Mouse (Mus musculus) midbrain, embryonic 11.5 days (tissue): ENCODE results near the gene H2-M10.6. TPM values are rescaled to one million over a fixed set of nuclear protein-coding genes. Genes with fewer than 3 reads are reported as not detected.
A peak's percentile ranks its signal among the peaks of the same experiment; 100 is the strongest.
"Not testable (repeated sequence)": the region's sequence is repeated elsewhere in the genome, so short reads cannot be mapped to it uniquely, and the experiment has no call there.

Source experiments
- ATAC-seq: fragments of 200-750 bp; cut with Nextera tagmentation; 2 replicates; pipeline ENCODE4 v1.8.0; 2017; ENCODE audit warnings: moderate TSS enrichment, moderate library complexity; ENCODE audit not compliant: low FRiP score
- DNase-seq: peaks from one replicate; pipeline ENCODE4 v3.0.0; 2015; ENCODE audit warnings: low spot score; ENCODE audit errors: missing footprints
- H3K27ac ChIP-seq: fragments of 300-500 bp; sonication (generic); 2 replicates; pipeline ENCODE4 v1.5.1; 2014; ENCODE audit warnings: low read depth, low read length
- H3K27me3 ChIP-seq: fragments of 300-500 bp; sonication (generic); 2 replicates; pipeline ENCODE4 v1.6.1; 2014; ENCODE audit warnings: mild to moderate bottlenecking, low read length, moderate library complexity, mixed read lengths; ENCODE audit not compliant: control insufficient read depth, insufficient read depth
- H3K36me3 ChIP-seq: fragments of 300-500 bp; sonication (generic); 2 replicates; pipeline ENCODE4 v1.6.1; 2014; ENCODE audit warnings: mild to moderate bottlenecking, low read length, moderate library complexity, mixed read lengths; ENCODE audit not compliant: control insufficient read depth, insufficient read depth
- H3K4me1 ChIP-seq: fragments of 300-500 bp; sonication (generic); 2 replicates; pipeline ENCODE4 v1.6.1; 2014; ENCODE audit warnings: low read length; ENCODE audit not compliant: control insufficient read depth, insufficient read depth
- H3K4me2 ChIP-seq: fragments of 300-500 bp; sonication (generic); 2 replicates; pipeline ENCODE4 v1.6.1; 2014; ENCODE audit warnings: mild to moderate bottlenecking, moderate library complexity
- H3K4me3 ChIP-seq: fragments of 300-500 bp; sonication (generic); 2 replicates; pipeline ENCODE4 v1.5.1; 2014; ENCODE audit warnings: low read depth, low read length
- H3K9ac ChIP-seq: fragments of 300-500 bp; sonication (generic); 2 replicates; pipeline ENCODE4 v1.6.1; 2014; ENCODE audit warnings: low read length
- H3K9me3 ChIP-seq: fragments of 300-500 bp; sonication (generic); 2 replicates; pipeline ENCODE4 v1.6.1; 2016; ENCODE audit warnings: low read length; ENCODE audit not compliant: control insufficient read depth
- WGBS: fragments of 180-500 bp; shearing (Covaris S2); extraction: QIAGEN DNeasy Blood & Tissue Kit; methylation state at CpG from one replicate; pipeline ENCODE4 v1.1.7; 2014; 5-methylcytosine and 5-hydroxymethylcytosine counted together
- polyA plus RNA-seq: library from polyadenylated mRNA; unstranded; fragments of >200 nt; fragmentation: Nextera tagmentation; extraction: Ambion mirVana; gene quantifications from 2 replicates; pipeline ENCODE4 v1.2.1, GENCODE M21; 2014

The H2-M10.6 gene
- not detected in 2 replicates for polyA plus RNA-seq

DNA sequence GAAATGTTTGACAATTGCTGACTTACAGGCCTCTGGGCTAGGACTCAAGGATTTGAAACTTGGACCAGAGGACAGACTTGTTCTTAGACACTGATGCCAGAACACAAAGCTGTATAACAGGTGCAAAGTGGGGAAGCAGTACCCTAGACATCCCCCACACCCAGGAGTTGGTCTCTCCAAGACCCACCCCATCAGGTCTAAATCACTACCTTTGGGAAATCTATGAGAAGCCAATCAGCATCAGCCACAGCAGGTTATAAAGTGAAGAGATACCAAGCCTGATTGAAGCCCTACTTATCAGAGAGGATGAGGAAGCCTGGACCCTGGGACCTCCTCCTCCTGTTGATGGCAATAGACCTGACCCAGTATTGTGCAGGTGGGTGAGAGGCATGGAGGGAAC, at the start of gene H2-M10.6:
Gene H2-M10.6 (plus strand): TSS at position 301 of the 400 bp plus-strand sequence.
- Histone ChIP-seq H3K4me2 (no peak within 1 kb of the TSS), H3K36me3 (no peaks in the 10 kb centered on the region), H3K9ac (no peak within 1 kb of the TSS), H3K9me3 (no peaks in the 10 kb centered on the region), H3K4me3 (no peak within 1 kb of the TSS), H3K27me3 (no peaks in the 10 kb centered on the region), H3K4me1 (no peaks in the 10 kb centered on the region), H3K27ac (no peak within 1 kb of the TSS)
- no peak for ATAC-seq
- DNase-seq = no peak

DNA sequence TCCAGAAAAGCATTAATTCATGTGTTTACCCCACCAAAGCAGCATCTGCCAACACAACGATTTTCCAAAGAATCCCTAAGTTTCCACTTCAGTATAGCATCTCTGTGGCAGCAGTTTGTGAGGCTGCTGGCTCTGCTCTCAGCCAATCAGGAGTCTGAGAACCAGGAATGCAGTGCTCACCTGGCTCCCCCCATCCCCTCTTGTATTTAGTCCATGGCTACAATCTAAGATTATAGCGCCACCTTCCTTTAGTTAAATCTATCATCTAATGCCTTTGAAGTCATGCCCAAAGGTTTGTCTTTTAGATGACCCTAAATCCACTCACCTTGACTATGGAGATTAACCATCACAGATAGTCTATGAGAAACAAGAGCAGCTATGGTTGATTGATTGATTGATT, 48.2 kb upstream of the H2-M10.6 start:
- ATAC-seq (no peak), DNase-seq (no peak)
- 54% methylated on average over 2 of the region's 2 CpGs for WGBS

DNA sequence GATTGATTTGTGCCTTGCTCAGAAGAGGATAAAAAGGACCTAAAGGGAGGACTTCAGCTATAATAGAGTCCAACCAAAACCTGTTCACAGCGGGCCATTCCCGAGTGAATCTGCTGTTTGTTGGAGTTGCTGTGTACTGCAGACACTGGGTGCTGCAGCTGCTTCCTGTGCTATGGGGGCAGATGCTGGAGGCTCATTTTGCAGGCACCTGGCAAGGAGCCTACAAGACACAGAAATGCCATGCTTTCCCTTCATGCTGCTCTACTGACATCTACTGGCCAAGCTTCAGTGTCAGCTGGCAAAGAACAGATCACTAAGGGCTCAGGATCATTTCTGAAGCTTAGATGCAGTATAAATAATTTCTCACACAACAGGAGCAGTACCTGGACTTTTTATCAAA, 47.7 kb upstream of the H2-M10.6 start:
- not testable (repeated sequence) for H3K27ac ChIP-seq, H3K4me2 ChIP-seq, H3K9ac ChIP-seq, H3K9me3 ChIP-seq, H3K4me3 ChIP-seq, DNase-seq, H3K4me1 ChIP-seq, H3K27me3 ChIP-seq, H3K36me3 ChIP-seq, ATAC-seq
- 36% methylated on average over 2 of the region's 2 CpGs for WGBS

More for the DNA sequence above, 48.2 kb upstream of the H2-M10.6 start:
- H3K36me3 ChIP-seq = no peaks in the 10 kb centered on the region
- no peak overlapping the region for H3K4me3 ChIP-seq
- no peaks in the 10 kb centered on the region for H3K4me1 ChIP-seq
- H3K9ac ChIP-seq = no peak overlapping the region
- H3K27ac ChIP-seq = no peak overlapping the region
- H3K4me2 ChIP-seq = no peak overlapping the region
- no peaks in the 10 kb centered on the region for H3K27me3 ChIP-seq
- H3K9me3 ChIP-seq = no peaks in the 10 kb centered on the region

DNA sequence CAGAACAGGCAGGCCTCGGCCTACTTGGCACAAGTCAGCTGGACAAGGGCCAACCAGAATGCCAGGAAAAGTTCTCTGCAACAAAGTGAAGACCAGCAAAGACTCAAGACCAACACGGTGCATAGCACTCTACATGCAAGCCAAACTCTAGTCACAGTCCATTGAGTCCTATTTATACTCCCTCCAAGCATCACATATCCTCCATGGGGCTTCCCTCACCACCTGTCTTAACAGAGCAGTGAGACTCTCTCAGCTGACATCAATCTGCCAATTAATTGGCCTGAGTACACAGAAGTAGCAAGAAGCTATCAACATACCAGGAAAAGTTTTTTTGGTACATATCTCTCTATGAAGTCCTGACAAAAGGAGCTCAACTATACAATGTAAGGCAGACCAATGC, 46.6 kb upstream of the H2-M10.6 start:
- H3K4me3 ChIP-seq, ATAC-seq, DNase-seq, H3K36me3 ChIP-seq, H3K4me2 ChIP-seq, H3K9ac ChIP-seq, H3K27me3 ChIP-seq, H3K27ac ChIP-seq, H3K9me3 ChIP-seq, H3K4me1 ChIP-seq: not testable (repeated sequence)
- 70% methylated on average over 2 of the region's 2 CpGs for WGBS

DNA sequence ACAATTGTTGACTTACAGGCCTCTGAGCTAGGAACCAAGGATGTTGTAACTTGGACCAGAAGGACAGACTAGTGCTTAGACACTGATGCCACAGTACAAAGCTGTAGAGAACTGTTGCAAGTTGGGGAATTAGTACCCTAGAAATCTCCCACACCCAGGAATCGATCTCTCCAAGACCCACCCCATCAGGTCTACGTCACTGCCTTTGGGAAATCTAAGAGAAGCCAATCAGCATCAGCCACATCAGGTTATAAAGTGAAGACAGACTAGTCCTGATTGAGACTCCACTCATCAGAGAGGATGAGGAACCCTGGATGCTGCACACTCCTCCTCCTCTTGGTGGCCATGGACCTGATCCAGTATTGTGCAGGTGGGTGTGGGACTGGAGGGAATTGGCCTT, 39.4 kb upstream of the H2-M10.6 start, which contains the start of gene H2-M10.5:
Gene H2-M10.5 (plus strand): TSS at position 301 of the 400 bp plus-strand sequence.
- WGBS = 94% methylated on average over 2 of the region's 2 CpGs
- not testable (repeated sequence) for H3K9me3 ChIP-seq, H3K9ac ChIP-seq, H3K27ac ChIP-seq, H3K36me3 ChIP-seq, ATAC-seq, H3K4me3 ChIP-seq, H3K27me3 ChIP-seq, DNase-seq, H3K4me2 ChIP-seq, H3K4me1 ChIP-seq

DNA sequence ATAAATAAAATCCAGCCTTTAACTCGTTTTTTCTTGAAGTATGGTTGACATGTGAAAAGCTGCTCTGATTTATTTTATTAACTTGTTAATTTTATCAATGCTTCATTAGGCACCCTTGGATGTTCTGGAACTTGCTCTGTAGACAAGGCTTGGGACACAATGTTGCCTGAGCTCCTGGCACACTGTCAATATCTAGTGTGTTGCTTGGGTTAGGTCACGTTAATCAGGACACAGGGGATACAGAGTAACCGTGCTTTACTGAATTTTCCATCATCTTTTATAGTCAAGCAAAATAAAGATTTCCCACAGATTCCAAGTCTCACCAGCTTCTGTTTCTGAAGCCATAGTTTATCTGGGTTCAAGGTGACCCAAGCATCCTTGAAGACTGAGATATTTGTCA, 30.4 kb upstream of the H2-M10.6 start:
- no peak overlapping the region for H3K27ac ChIP-seq
- no peaks in the 10 kb centered on the region for H3K27me3 ChIP-seq
- no peak overlapping the region for H3K4me2 ChIP-seq
- WGBS = 75% methylated on average over 3 of the region's 3 CpGs
- H3K9ac ChIP-seq = no peak overlapping the region
- no peaks in the 10 kb centered on the region for H3K4me1 ChIP-seq
- H3K36me3 ChIP-seq = no peaks in the 10 kb centered on the region
- DNase-seq (no peak), ATAC-seq (no peak)
- H3K9me3 ChIP-seq = no peaks in the 10 kb centered on the region
- no peak overlapping the region for H3K4me3 ChIP-seq

DNA sequence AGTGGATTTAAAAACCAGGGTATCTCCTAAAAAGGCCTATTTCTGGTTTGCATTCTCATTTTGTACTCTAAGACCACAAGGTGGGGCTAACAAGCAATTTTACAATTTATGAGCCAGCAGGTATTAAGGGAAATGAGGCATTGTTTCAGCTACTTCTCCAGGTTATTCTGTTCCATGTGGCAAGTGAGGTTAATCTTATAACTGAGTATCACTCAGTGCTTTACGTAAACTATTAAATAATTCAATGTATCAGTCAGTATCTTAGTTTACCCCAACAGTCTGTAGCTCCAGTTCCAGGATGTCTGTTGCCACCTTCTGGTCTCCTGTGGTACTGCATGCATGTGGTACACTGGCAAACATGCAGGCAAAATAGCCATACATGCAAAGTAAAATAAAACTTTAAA, 25.5 kb upstream of the H2-M10.6 start:
- H3K27me3 ChIP-seq, H3K9me3 ChIP-seq, H3K4me2 ChIP-seq, H3K4me1 ChIP-seq, H3K4me3 ChIP-seq, H3K9ac ChIP-seq, H3K27ac ChIP-seq, H3K36me3 ChIP-seq: not testable (repeated sequence)
- 0 out of 2 replicates have a peak, but pooled peaks have one; percentile 48 for ATAC-seq
- WGBS = 48% methylated on average over 1 of the region's 1 CpGs
- peak; percentile 82 for DNase-seq

DNA sequence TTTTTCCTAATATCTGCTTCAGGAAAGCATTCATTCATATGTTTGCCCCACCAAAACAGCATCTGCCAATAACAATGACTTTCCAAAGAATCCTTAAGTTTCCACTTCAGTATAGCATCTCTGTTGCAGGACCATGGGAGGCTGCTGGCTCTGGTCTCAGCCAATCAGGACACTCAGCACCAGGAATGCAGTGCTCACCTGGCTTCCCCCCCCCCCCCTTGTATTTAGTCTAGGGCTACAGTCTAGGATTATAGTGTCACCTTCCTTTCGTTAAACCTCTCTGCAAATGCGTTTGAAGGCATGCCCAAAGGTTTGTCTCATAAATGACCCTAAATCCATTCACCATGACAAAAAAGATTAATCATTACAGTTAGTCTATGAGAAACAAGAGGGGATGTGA, 23.6 kb upstream of the H2-M10.6 start:
- ATAC-seq = no peak

DNA sequence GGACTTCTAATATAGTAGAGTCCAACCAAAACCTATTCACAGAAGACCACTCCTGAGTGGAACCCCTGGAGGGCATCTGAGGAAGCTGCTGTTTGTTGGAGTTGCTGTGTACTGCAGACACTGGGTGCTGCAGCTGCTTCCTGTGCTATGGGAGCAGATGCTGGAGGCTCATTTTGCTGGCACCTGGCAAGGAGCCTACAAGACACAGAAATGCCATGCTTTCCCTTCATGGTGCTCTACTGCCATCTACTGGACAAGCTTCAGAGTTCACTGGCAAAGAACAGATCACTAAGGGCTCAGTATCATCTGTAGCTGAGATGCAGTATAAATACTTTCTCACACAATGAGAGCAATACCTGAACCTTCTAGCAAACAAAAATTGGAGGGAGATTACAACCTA, 23.2 kb upstream of the H2-M10.6 start:
- not testable (repeated sequence) for H3K9me3 ChIP-seq, H3K27me3 ChIP-seq, H3K4me1 ChIP-seq, H3K9ac ChIP-seq, H3K36me3 ChIP-seq, H3K27ac ChIP-seq, H3K4me2 ChIP-seq, H3K4me3 ChIP-seq
- ATAC-seq (peak; percentile 72), DNase-seq (peak; percentile 93)

More for the DNA sequence above, 23.6 kb upstream of the H2-M10.6 start:
- no peaks in the 10 kb centered on the region for H3K27me3 ChIP-seq
- H3K27ac ChIP-seq = no peak overlapping the region
- no peak overlapping the region for H3K4me2 ChIP-seq
- no peak overlapping the region for H3K4me3 ChIP-seq
- DNase-seq = no peak
- no peaks in the 10 kb centered on the region for H3K36me3 ChIP-seq
- WGBS = 90% methylated on average over 2 of the region's 2 CpGs
- no peaks in the 10 kb centered on the region for H3K9me3 ChIP-seq
- no peaks in the 10 kb centered on the region for H3K4me1 ChIP-seq
- H3K9ac ChIP-seq = no peak overlapping the region

DNA sequence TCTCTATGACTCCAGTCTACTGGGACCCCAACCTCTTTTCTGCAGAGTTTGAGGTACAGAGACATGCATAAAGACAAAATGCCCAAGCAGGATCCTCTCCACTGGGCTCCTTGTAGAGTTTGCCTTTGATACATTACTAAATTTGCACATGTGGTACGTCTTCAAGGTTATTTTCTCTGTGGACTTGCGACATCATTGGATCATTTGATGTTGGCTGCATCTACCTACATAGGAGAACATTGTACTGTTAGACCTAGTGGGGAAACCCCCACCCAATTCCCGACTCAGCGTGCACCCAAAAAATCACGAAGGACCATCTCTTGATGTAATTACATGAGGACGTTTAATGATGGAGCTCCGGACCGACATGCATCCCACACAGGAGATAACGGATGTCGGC, 12.5 kb upstream of the H2-M10.6 start:
- DNase-seq = no peak
- no peak for ATAC-seq
- no peaks in the 10 kb centered on the region for H3K36me3 ChIP-seq
- 95% methylated on average over 10 of the region's 10 CpGs for WGBS
- no peaks in the 10 kb centered on the region for H3K9me3 ChIP-seq
- no peak overlapping the region for H3K4me2 ChIP-seq
- no peaks in the 10 kb centered on the region for H3K4me1 ChIP-seq
- H3K27me3 ChIP-seq = no peaks in the 10 kb centered on the region
- no peak overlapping the region for H3K4me3 ChIP-seq
- no peak overlapping the region for H3K27ac ChIP-seq
- H3K9ac ChIP-seq = no peak overlapping the region
